Mouse (Mus musculus) effector memory CD4-positive, alpha-beta T cell, adult 5 months (primary cell): ENCODE data around the gene Gjd2. TPM values are rescaled to one million over a fixed set of nuclear protein-coding genes. Genes with fewer than 3 reads are reported as not detected.

Experiments used
- polyA plus RNA-seq: library from polyadenylated mRNA; unstranded; fragments of 100-300 nt; shearing (Covaris generic); gene quantifications from one replicate; pipeline ENCODE4 v1.2.1, GENCODE M21; 2017

Gene Gjd2
- polyA plus RNA-seq, result not detected

DNA sequence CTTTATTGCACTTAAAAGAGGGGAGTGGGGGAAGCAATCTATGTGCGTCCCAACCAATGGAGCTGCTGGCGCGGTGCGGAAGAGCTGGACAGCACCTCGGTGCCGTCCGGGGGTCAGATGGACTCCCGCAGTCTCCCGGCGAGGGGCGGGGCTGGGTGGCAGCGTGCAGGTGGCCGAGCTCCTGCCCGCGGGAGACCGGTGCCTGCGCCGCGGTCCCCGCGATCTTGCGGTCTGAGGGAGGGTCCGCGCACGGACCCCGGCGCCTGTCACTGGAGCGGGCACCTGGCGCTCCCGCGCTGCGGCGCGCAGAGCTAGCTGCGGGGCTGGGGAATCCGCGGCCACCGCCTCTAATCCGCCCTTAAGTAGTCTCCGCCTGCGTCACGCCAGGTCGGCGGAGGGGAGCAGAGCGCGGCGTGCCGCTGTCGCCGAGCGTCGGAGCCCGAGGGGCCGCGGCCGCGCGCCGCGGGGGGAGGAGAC lies at the start of gene Gjd2:
Gjd2 (minus strand) TSS at position 325 of the 477 bp plus-strand sequence.

DNA sequence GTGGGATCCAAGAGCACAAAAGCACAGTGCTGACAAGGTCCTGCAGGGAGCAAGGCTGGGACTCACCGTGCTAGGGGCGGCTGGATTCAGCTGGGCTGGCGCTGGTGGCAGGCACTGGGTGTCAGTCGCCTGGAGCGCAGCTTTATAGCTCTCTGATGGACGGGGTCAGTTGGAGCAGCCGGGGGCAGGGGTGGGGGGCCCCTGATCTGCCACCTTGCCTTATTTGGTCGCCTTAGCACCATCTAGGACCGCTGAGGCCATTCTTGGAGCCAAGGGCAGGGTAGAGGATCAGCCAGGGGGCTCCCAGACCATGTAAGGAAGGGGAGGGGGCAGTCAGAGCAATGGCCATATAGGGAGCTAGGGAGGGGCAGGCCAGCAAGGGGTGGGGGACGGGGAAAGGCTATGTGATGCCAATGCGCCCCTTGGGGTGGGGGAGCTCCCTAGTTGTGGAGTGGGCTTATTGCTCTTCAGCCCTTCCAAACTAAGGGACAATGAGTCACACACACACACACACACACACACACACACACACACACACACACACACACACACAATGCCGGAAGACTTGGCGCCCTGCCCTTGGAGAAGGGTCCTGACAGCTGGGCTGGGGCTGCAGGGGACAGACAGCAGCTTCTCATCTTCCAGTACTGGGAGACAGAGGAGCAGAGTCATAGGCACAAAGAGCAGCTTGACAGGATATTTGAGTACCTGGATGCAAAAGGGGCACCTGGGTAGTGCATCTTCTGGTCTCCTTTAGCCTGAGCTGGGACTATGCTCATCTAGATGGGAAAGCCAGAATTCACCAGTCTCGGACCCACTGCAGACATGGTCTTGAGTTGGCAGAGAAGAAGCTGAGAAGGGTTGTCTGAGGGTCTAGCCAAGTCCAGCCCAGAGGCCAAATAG lies 39.5 kb upstream of the Gjd2 start, which contains the start of gene Actc1:
Actc1 (minus strand) TSS at position 853 of the 903 bp plus-strand sequence.

Other genes with a start within 250 kb of the Gjd2 start
- 4.7 TPM for gene Scg5, start 184.5 kb downstream of the Gjd2 start, polyA plus RNA-seq
- 2.5 TPM for gene Arhgap11a, start 165.0 kb downstream of the Gjd2 start, polyA plus RNA-seq
- not detected for gene Actc1, start 39.9 kb upstream of the Gjd2 start, polyA plus RNA-seq
- gene Aqr, start 173.4 kb upstream of the Gjd2 start, polyA plus RNA-seq, result 66.3 TPM
- gene Zfp770, start 187.8 kb upstream of the Gjd2 start, polyA plus RNA-seq, result 1.5 TPM